Mouse (Mus musculus) erythroblast, embryonic 14.5 days (primary cell): ENCODE measurements around the gene Col23a1.

Experiments used
- GATA1 ChIP-seq: IDR thresholded peaks from 2 replicates; pipeline ENCODE4 v1.6.1; 2012; ENCODE audit warnings: low read length, inconsistent platforms, mixed read lengths
- TAL1 ChIP-seq: IDR thresholded peaks from 3 replicates; pipeline ENCODE4 v1.6.1; 2012; ENCODE audit warnings: low read length, inconsistent platforms, mixed read lengths

GRCm38 (mm10) chr11:51485775-51486464 lies 196.2 kb downstream of the Col23a1 start:
- TF ChIP-seq GATA1 (no peak), TAL1 (no peak)
